Mouse (Mus musculus) activated CD4-positive, CD25-positive, alpha-beta regulatory T cell (primary cell): ENCODE results near the gene Cdh9. TPM values are rescaled to one million over a fixed set of nuclear protein-coding genes. Genes with fewer than 3 reads are reported as not detected.

Experiments used
- polyA plus RNA-seq, 2 experiments: library from polyadenylated mRNA; unstranded; fragments of 100-300 nt; shearing (Covaris generic); gene quantifications; one replicate each; pipeline ENCODE4 v1.2.1; 2017

Cdh9 gene
- under 1 TPM in 1 of 2 experiments, not detected in 1; 0.05 TPM for polyA plus RNA-seq

GRCm38 (mm10) chr15:16728470-16729011 is at the start of gene Cdh9:
Gene Cdh9, plus strand, starts transcription at chr15:16728756.

